Mouse (Mus musculus) 416B (cell line): ENCODE results near the gene Abr.

Experiments
- DNase-seq: peaks from one replicate; pipeline ENCODE4 v3.0.0; 2011; ENCODE audit warnings: low read depth

The Abr gene

GRCm38 (mm10) chr11:76372120-76372519 is 250.0 kb downstream of the Abr start:
- no peak for DNase-seq

DNA sequence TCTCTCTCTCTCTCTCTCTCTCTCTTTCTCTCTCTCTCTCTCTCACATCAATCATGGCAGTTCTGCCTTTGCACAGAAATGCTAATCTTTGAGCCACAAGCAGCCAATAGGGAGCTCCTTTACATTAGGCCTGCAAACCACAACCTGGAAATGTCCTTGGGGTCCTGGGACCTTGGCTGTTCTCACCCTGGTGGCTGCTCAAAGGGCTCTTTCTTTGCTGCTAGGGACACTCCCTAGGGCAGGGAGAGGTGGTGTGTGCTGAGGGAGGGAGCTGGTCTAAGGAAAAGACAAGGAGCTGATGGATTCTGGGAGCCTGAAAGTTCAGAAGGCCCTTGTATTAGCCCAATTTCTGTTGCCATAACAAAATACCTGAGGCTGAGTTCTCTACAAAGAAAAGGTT is 251.6 kb downstream of the Abr start:
- no peak for DNase-seq
